In the genomic region with DNA sequence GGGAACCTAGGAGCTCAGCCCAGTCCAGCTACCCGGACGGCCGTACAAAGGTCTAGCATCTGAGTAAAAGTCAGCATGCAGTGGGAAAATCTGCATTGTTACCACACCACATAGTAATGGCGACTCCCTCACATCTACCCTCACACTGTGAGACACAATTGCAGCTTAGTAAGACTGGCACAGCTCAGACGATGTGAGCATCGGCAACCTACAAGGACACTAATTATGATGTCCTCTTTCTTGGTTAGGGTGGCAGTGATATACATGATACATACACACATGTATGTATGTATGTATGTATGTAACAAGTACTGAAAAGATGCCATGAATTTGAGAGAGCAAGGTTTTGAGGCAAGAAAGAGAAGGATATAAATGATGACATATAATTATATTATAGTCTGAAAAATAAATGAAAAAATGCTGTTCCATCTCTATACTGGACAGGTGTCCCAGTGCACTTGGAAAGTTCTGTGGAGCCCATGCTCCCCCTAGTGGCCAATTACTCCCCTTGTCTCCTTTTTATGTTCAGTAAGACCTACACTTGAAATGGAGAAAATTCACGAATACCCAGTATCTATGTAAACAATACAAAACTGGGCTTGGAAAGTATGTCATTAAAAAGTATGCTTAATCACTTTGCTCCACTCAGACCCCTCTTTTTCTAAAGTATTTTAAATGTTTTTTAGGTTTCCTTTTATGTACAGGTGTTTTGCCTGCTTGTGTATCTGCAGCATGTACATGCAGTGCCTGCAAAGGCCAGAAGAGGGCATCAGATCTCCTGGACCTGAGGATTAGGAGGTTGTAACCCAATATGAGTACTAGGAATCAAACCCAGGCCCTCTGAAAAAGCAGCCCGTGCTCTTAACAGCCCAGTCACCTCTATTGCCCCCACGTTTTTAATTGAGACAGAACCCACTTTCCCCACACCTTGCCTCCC, we compare ENCODE assay signal across 8 mouse cellular contexts. TPM values are rescaled to one million over a fixed set of nuclear protein-coding genes. Genes with fewer than 3 reads are reported as not detected.
DNase-seq lines count a peak whose midpoint lies in the region; ATAC-seq and TF ChIP-seq lines count a peak whose summit lies in the region.

No protein-coding gene starts in this region.

- TF ChIP-seq EP300 in ES-Bruce4 (IDR thresholded peaks at IDR 0.05; ENCODE audit: insufficient read depth, low read depth, low read length), result no peak

- no peak overlapping the region for H3K27ac ChIP-seq in ES-Bruce4 (ENCODE audit: insufficient read depth, low read length)
- no peak overlapping the region for H3K27ac ChIP-seq in forebrain, embryonic 13.5 days
- H3K27ac ChIP-seq in limb, embryonic 10.5 days, result no peak overlapping the region
- H3K27ac ChIP-seq in neural tube, embryonic 13.5 days (replicated peaks), result no peak overlapping the region

- TF ChIP-seq CTCF in ES-Bruce4 (IDR thresholded peaks at IDR 0.05; ENCODE audit: low read depth, low read length), result peak; percentile 37

- no peaks in the 10 kb centered on the region for H3K27me3 ChIP-seq in ES-Bruce4 (ENCODE audit: control insufficient read depth, insufficient read depth, low read length, poor library complexity, severe bottlenecking)
- H3K27me3 ChIP-seq in forebrain, embryonic 13.5 days, result no peaks in the 10 kb centered on the region
- no peaks in the 10 kb centered on the region for H3K27me3 ChIP-seq in limb, embryonic 10.5 days (ENCODE audit: low read depth, poor library complexity, severe bottlenecking)
- H3K27me3 ChIP-seq in neural tube, embryonic 13.5 days, result no peaks in the 10 kb centered on the region

- 88% methylated on average over 9 of the region's 9 CpGs for WGBS in forebrain, embryonic 13.5 days
- 91% methylated on average over 9 of the region's 9 CpGs for whole genome bisulfite sequencing in limb, embryonic 10.5 days
- 88% methylated on average over 9 of the region's 9 CpGs for WGBS in neural tube, embryonic 13.5 days

- H3K9ac ChIP-seq in ES-Bruce4 (ENCODE audit: low read depth, poor library complexity, severe bottlenecking), result no peak overlapping the region
- no peak overlapping the region for H3K9ac ChIP-seq in forebrain, embryonic 13.5 days
- H3K9ac ChIP-seq in neural tube, embryonic 13.5 days, result no peak overlapping the region

- TF ChIP-seq POLR2A in ES-Bruce4 (IDR thresholded peaks at IDR 0.05; ENCODE audit: insufficient read depth, low read length), result no peak

- peak; percentile 83 for DNase-seq in 3T3-L1 (ENCODE audit: low read depth, low spot score)
- DNase-seq in c-Kit-positive CD71-positive TER-119-negative erythroid progenitor cells, embryonic 14.5 days (ENCODE audit: low read depth), result peak; percentile 38
- peak; percentile 55 for DNase-seq in kidney, adult 18-20 months
- DNase-seq in limb, embryonic 10.5 days (ENCODE audit: low spot score), result peak; percentile 62

- no peaks in the 10 kb centered on the region for H3K9me3 ChIP-seq in ES-Bruce4 (replicated peaks; ENCODE audit: control insufficient read depth, insufficient read depth, low read length, poor library complexity, severe bottlenecking)
- no peaks in the 10 kb centered on the region for H3K9me3 ChIP-seq in forebrain, embryonic 13.5 days (replicated peaks)
- no peaks in the 10 kb centered on the region for H3K9me3 ChIP-seq in limb, embryonic 10.5 days (replicated peaks)
- H3K9me3 ChIP-seq in neural tube, embryonic 13.5 days, result no peaks in the 10 kb centered on the region

- peak; percentile 79 for ATAC-seq in forebrain, embryonic 13.5 days
- peak; percentile 63; the same call in 1 of the 2 replicates for ATAC-seq in neural tube, embryonic 13.5 days (ENCODE audit: low read depth)
- no peak for ATAC-seq in inflammation-experienced regulatory T-cells, adult 6 months

- H3K36me3 ChIP-seq in ES-Bruce4 (ENCODE audit: control insufficient read depth, insufficient read depth, low read length, poor library complexity, severe bottlenecking), result no peaks in the 10 kb centered on the region
- H3K36me3 ChIP-seq in forebrain, embryonic 13.5 days (ENCODE audit: poor library complexity, severe bottlenecking), result no peaks in the 10 kb centered on the region
- H3K36me3 ChIP-seq in limb, embryonic 10.5 days, result 0 out of 2 replicates have a peak, but pooled peaks cover 5% of the 10 kb centered on the region
- no peaks in the 10 kb centered on the region for H3K36me3 ChIP-seq in neural tube, embryonic 13.5 days

- H3K4me2 ChIP-seq in forebrain, embryonic 13.5 days, result no peak overlapping the region
- no peak overlapping the region for H3K4me2 ChIP-seq in neural tube, embryonic 13.5 days

- no peaks in the 10 kb centered on the region for H3K4me1 ChIP-seq in ES-Bruce4 (ENCODE audit: control insufficient read depth, insufficient read depth, low read length)
- no peaks in the 10 kb centered on the region for H3K4me1 ChIP-seq in forebrain, embryonic 13.5 days
- no peaks in the 10 kb centered on the region for H3K4me1 ChIP-seq in limb, embryonic 10.5 days
- no peaks in the 10 kb centered on the region for H3K4me1 ChIP-seq in neural tube, embryonic 13.5 days (replicated peaks)

- H3K4me3 ChIP-seq in ES-Bruce4 (ENCODE audit: low read depth, low read length), result no peak overlapping the region
- no peak overlapping the region for H3K4me3 ChIP-seq in forebrain, embryonic 13.5 days
- no peak overlapping the region for H3K4me3 ChIP-seq in limb, embryonic 10.5 days
- no peak overlapping the region for H3K4me3 ChIP-seq in neural tube, embryonic 13.5 days

RNA-seq across cellular contexts. Expression of a gene that starts 57.5 kb away (rescaled TPM):
- 42.4 and 47.2 TPM in 2 replicates for polyA plus RNA-seq in ES-Bruce4 (2011; ENCODE audit: insufficient read depth, insufficient read length, low read depth, missing spikeins)
- 22.7 and 26.5 TPM in 2 replicates for polyA plus RNA-seq in forebrain, embryonic 13.5 days (2015; fragmentation: Nextera tagmentation; extraction: Ambion mirVana)
- 29.8 and 34.5 TPM in 2 replicates for polyA plus RNA-seq in limb, embryonic 10.5 days (2016; fragmentation: Nextera tagmentation; extraction: Ambion mirVana)
- 21.6 and 23.0 TPM in 2 replicates for polyA plus RNA-seq in neural tube, embryonic 13.5 days (2015; fragmentation: Nextera tagmentation; extraction: Ambion mirVana)
- 10 to 100 TPM; 15.3 to 18.9 (median 18.7) TPM for polyA plus RNA-seq in inflammation-experienced regulatory T-cells, adult 6 months (2017; shearing (Covaris generic))
